Mouse (Mus musculus) ES-E14 (cell line): ENCODE data around the gene Dhx30.

Experiments used
- MAFK ChIP-seq: IDR thresholded peaks from 2 replicates; pipeline ENCODE4 v1.6.1; 2014; ENCODE audit warnings: mild to moderate bottlenecking, low read depth, low read length, inconsistent platforms; ENCODE audit not compliant: insufficient read depth
- ZNF384 ChIP-seq: IDR thresholded peaks from 2 replicates; pipeline ENCODE4 v1.6.1; 2012; ENCODE audit warnings: low read depth, low read length, inconsistent platforms

DNA sequence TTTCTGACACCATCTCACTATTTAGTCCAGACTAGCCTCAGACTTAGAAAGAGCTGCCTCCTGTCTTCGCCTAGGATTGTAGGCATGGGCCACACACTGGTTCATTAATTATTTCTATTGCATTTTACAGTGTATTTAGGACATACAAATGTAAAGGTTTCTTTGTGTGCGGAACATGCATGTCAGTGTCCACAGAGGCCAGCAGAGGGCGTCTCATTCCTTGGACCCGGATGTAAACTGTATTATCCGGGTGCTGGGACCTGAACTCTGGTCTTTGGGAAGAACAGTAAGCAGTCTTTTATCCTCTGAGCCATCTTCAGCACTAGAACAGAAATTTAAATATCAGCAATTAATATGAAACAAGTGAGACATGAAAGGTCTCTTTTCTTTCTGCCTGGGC is 16.5 kb upstream of the Dhx30 start:
- no peak for TF ChIP-seq ZNF384
- TF ChIP-seq MAFK = no peak
